Mouse (Mus musculus) retina, postnatal 1 day (tissue): ENCODE data around the gene Ang.

ENCODE experiments used
- DNase-seq: peaks from one replicate; pipeline ENCODE4 v3.0.0-alpha.2; 2012

The Ang gene

GRCm38 (mm10) chr14:51088970-51089673 is 1.8 kb upstream of the Ang start:
- peak; percentile 99 for DNase-seq

GRCm38 (mm10) chr14:51089674-51090076 is 1.3 kb upstream of the Ang start:
- no peak for DNase-seq

GRCm38 (mm10) chr14:51090077-51090781 is 721 bp upstream of the Ang start:
- peak; percentile 89 for DNase-seq

GRCm38 (mm10) chr14:51092073-51092620 is 1.2 kb downstream of the Ang start:
- DNase-seq, result no peak

- DNase-seq, result no peak
These were observed 2.5 kb downstream of the Ang start for GRCm38 (mm10) chr14:51093496-51093895.

GRCm38 (mm10) chr14:51094096-51094875 is 3.3 kb downstream of the Ang start:
- no peak for DNase-seq

- DNase-seq, result no peak
These were observed 4.0 kb downstream of the Ang start for GRCm38 (mm10) chr14:51094921-51095320.

GRCm38 (mm10) chr14:51095736-51096524 is 5.0 kb downstream of the Ang start:
- no peak for DNase-seq

- DNase-seq, result peak; percentile 72
These were observed 7.3 kb downstream of the Ang start for GRCm38 (mm10) chr14:51098300-51098699.

- DNase-seq, result no peak
These were observed 8.0 kb downstream of the Ang start for GRCm38 (mm10) chr14:51098921-51099320.

- no peak for DNase-seq
These were observed 10.3 kb downstream of the Ang start for GRCm38 (mm10) chr14:51101284-51101683.

GRCm38 (mm10) chr14:51103217-51103616 is 12.3 kb downstream of the Ang start:
- peak; percentile 73 for DNase-seq

GRCm38 (mm10) chr14:51104366-51104765 is 13.4 kb downstream of the Ang start:
- DNase-seq, result no peak

- no peak for DNase-seq
These were observed 15.6 kb downstream of the Ang start for GRCm38 (mm10) chr14:51106449-51106967.

GRCm38 (mm10) chr14:51111966-51112365 is 21.0 kb downstream of the Ang start:
- no peak for DNase-seq

GRCm38 (mm10) chr14:51113476-51113875 is 22.5 kb downstream of the Ang start:
- peak; percentile 22 for DNase-seq

- no peak for DNase-seq
These were observed 23.1 kb downstream of the Ang start, which contains the start of gene Eddm3b for GRCm38 (mm10) chr14:51113916-51114560. Gene Eddm3b, plus strand, starts transcription at chr14:51114426.

- no peak for DNase-seq
These were observed 34.7 kb downstream of the Ang start for GRCm38 (mm10) chr14:51125684-51126083.

GRCm38 (mm10) chr14:51127648-51128258 is 36.8 kb downstream of the Ang start:
- DNase-seq, result no peak

- no peak for DNase-seq
These were observed 38.0 kb downstream of the Ang start for GRCm38 (mm10) chr14:51128775-51129623.
